Mouse (Mus musculus) ovary, postnatal 10 days (tissue): ENCODE data around the gene Mfap3l.
"Not testable (repeated sequence)": the region's sequence is repeated elsewhere in the genome, so short reads cannot be mapped to it uniquely, and the experiment has no call there.

ENCODE experiments used
- DNase-seq: peaks from one replicate; pipeline ENCODE4 v3.0.0; 2022; ENCODE audit warnings: low spot score

Mfap3l gene

DNA sequence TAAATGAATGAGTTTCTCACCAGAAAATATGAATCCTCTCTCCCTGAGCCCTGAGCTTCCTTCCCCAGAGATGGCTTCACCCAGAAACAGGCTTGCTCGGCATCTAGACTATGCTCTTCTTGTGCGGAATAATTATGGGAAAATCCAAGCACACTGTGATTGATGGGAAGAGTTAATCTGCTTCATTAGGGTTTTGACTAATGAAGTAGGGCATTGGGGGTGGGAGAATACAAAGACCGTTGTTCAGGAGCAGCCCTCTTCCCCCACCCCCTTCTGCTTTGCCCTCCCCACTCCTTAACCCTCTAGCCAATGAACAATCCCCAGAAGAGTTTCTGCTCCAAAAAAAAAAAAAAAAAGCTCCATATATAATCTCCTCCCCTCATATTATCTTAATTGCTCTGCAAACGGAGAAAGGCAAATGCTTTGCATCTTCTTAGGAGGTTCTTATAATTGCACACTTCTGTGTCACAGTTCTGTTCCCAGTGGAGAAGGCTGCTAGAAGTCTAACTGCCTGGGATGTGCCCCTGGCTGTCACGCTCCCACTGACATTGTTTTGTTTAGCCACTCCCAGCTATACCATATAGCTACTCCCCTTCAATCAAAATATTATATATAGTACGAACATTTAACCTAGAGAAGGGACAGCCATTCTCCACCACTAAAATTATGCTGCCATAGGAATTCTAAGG is 24.9 kb downstream of the Mfap3l start:
- no peak for DNase-seq

DNA sequence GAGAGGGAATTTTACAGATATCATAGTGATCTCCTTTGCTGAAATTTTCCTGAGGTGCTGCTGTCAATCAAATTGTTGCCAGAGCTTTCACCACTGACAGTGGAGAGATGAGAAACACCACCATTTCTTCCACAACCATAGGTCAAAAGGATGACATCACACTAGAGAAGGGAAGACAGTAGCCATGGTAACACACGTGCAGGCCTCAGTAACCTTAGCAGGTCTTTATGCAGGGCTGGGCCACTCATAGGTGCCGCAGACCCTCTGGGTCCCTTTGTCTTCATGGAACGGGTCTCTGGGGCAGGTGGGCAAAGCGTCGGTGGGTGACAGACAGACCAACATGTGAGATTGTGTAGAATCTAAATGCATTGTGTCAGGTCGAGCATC is 25.5 kb downstream of the Mfap3l start:
- no peak for DNase-seq

DNA sequence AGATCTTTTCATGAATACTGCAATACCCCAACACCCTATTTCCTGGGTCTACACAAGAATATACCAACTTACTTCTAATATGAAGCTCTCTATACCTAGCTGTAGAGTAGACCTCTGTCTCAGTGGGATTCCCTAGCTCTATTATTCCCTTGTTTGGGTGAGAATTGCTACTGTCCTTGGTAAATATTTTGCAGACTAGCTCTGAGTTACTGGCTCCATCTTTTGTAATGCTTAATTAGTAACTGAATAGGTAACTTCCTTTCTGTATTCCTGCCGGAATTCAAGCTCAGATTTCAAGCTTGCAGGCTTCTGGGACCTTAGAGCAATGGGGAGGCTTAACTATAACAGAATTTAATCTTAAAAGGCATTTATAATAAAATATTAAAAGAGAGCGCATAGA is 26.1 kb downstream of the Mfap3l start:
- DNase-seq = not testable (repeated sequence)

DNA sequence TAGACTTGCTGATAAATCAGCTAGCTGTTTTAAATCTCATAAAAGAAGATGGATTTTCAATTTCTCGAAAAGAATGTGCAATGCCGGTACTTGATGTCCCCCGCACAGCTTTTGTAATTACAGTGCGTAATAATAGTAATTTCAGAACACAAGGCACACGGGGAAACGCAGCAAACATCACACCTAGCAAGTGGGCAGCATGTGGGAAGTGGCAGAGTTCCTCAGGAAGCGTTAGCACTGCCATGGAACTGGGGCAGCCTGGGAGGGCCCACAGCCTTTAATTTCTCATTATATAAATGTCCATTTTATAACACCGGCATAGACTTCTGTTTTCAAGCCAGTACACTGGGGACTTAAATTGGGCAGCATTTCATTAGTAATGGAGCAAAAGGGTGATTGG is 27.1 kb downstream of the Mfap3l start:
- no peak for DNase-seq

DNA sequence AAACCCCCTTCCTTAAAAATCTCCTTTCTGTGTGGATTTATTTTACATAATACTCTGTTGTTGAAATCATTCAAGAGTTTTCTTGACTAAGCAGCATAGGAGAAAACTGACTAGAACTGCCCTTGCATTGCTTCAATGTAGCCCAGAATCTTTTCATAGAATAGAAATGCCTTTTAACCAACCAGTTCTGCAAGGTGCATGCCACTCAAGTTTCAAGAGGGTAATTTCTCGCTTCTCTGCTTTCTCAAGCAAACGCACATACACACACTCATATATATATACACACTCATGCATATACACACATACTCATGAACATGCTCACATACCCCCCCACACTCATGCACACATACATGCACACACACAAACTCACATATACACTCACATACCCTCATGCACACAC is 28.6 kb downstream of the Mfap3l start:
- DNase-seq = no peak

DNA sequence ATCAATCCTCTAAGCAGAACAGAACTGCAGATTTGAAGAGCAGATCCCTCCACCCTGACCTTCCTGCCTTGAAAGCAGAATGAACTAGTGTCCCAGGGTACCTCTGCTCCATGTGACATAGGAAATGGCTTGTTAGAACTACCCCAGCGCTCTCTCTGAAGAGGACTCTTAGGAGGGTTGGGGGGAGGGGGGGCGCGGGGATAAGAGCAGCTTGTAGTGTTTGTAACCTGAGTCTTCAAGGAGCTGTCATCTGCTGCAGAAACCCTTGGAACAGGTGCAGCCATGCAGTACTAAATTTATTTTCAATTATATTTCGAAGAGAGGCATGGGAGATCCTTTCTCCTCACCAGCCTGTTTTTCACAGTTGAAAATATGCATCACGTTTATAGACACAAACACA is 30.9 kb downstream of the Mfap3l start:
- DNase-seq = no peak

DNA sequence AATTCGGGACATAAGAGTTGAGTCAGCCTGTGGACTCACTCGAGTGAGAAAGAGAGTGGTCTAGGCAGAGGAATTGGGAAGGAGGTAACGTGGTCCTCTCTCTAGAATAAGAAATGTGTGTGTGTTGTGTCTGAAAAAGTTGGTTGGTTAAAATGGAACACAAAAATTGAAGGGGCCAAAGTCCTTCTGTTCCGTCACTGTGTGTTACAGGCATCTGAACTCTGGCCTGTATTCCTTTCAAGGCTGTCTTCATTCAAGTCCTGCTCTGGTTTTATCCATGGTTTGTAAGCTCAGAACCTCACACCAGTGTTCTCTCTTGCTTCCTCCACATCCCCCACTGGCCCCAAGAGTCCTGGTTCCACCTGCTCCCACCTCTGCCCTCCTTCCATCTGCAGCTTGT is 33.2 kb downstream of the Mfap3l start:
- no peak for DNase-seq

DNA sequence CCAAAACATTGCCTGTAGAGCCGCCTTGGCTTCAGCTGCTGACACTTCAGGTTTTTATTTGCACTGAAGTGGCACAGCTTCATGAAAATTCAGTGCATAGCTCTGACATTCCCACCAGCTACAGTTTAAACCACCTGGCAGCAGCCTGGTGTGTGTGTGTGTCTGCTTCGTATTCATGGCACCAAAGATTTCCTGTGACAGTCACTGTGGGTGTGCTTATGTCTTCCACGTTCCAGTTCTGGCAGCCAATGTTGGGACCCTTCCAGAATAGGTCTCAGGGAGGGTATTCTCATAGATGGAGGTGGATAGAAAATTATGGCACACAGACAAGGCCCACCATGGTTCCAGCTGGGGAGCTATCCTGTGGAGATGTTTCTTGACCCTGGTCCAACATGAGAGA is 34.2 kb downstream of the Mfap3l start:
- DNase-seq = no peak

DNA sequence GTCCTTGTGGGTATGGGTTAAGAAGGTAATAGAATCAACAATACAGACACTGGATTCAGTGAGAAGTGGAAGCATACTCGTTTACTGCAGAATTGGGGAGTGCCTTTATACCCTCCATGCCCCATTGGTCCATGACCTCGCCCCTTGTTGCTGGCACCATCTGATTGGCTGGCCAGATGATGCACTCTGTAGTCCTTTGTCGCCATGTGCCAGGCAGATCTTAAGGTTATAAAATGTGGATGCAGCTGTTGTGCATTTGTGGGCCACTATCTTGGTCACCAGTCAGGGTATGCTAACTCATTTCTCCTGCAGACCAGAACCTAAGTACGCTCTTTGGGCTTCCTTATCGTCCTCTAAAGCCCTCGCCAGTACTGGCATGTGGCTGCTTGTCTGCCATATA is 46.0 kb downstream of the Mfap3l start:
- DNase-seq = no peak

DNA sequence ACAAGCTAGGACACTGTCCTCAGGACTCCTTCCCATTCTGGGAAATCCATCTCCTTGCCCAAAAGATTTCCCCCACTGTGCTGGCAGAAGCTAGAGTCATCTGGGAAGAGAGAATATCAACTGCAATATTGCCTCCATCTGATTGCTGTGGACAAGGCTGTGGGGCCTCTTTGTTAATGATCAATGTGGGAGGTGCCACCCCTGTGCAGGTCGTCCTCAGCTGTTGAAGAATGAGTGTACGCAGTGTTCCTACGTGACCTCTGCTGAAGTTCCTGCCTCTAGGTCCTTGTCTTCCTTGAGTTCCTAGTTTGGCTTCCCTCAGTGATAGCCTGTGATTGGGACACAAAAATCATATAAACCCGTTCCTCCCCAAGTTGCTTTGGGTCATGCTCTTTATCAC is 49.2 kb downstream of the Mfap3l start:
- no peak for DNase-seq

DNA sequence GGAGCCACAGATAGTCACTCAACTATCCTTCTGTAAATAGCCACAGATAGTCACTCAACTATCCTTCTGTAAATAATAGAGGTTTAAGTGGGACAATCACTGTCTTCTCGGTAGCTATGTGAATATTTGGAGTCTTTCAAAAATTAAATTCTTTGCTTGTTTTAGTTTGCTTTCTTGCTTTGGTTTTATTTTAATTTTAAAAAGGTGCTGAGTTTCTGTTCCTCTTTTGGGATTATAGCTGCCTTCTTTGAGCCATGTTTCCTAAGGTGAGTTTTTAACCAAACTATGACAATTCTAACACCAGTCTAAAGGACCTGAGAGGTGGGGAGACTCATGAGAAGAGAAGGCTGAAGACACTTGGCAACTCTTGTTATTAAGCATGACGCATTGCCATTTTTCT is 49.7 kb downstream of the Mfap3l start:
- DNase-seq = no peak

DNA sequence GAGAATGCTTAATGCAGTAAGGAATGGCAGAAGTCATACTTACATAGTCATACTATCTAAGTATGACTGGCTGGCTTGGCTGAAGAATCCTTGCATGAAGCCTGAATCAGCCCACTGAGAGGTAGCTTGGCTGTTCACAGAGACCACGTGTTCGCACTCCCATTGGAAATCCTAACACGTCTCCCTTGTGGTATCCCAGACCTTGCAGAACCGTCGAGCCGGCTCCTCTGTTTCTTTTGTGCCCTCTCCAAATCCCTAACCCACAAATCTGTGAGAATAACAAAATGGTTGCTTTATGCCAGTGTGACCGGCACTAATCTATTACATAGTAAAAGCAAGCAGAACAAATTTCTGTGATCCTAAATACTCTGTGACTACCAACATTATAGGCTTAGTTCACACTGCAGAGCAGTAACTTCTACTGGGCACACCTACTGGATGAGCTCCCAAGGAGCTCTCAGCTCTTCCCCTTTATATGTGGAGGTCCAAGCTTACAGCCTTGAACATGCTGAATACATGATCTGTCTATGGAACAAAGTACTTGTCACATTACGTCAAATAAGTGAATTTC is 79.0 kb downstream of the Mfap3l start:
- DNase-seq = no peak

DNA sequence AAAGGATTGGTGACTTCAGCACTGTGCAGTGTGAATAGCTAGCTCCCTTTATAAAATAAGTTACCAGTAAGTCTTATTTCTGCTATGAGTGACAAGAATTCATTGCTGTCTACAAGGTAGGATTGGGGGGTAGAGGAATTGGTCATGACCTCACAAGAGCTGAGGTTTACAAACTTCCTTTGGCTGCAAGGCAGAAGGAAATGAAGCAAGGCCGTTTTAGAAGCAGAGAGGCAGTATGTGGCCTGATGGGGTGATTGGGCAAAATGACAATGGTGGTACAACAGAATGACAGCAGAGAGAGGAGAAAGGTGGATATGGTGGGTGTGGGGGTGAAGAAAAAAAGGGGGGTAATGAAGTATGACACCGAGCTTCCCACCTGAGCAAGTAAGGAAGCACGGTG is 82.1 kb downstream of the Mfap3l start:
- DNase-seq = no peak

DNA sequence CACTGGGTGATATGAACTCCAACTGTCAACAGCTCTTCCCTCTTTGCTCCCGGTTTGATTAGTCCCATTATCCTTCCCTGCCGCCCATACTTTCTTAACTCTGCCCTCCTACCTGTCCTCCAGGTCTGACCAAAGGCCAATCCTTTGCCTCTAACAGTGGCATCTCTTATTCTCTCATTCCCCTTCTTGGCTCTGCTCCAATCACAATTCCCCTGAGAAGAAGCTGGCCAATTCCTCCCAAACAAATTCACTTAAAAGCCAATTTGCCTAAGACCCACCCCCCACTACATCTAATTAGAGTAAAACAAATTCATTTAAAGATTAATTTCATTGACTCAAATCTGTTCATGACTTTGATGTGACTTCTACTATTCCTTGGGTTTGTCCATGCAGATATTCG is 86.1 kb downstream of the Mfap3l start:
- no peak for DNase-seq
